ENCODE assay signal across 27 mouse cellular contexts in the genomic region with DNA sequence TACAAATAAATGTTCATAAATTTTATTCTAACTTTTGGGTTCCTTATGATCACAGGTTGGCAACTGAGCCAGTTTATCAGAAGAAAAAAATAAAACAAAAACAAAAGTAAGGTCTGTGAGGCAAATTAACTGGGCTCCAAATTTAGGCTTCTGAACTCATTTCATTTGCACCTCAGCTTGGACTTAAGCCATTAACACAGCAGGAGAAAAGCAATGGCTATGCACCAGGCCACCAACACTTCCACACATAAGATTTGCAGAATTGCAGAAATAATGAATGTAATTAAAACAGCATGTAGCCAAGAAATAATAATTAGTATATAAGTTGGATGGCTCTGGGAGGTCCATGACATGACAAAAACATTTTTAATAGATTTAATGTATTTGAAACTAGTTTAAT.
DNase-seq lines count a peak whose midpoint lies in the region; ATAC-seq and TF ChIP-seq lines count a peak whose summit lies in the region.
"Had no signal": no experiment of that assay in that cellular context is flagged by ENCODE, and none has a peak within 500 bp of the region (broad histone marks: within the 10 kb centered on the region; RNA-seq: fewer than 3 reads in every experiment).

No protein-coding gene starts in this region.

- ATAC-seq in forebrain, embryonic 13.5 days: 0 out of 2 replicates have a peak, but pooled peaks have one; percentile 50
- ATAC-seq in forebrain, embryonic 15.5 days (replicated peaks): no peak
- no peak for ATAC-seq in midbrain, postnatal 0 days (ENCODE audit: low FRiP score)
- no peak for ATAC-seq in midbrain, embryonic 16.5 days
- ATAC-seq: inflammation-experienced regulatory T-cells, adult 6 months; midbrain, embryonic 15.5 days; Patski had no signal

- H3K4me2 ChIP-seq in forebrain, embryonic 13.5 days: no peak overlapping the region
- no peak overlapping the region for H3K4me2 ChIP-seq in forebrain, embryonic 15.5 days (replicated peaks)
- H3K4me2 ChIP-seq in midbrain, postnatal 0 days (ENCODE audit: low read depth, low read length, poor library complexity, severe bottlenecking): no peak overlapping the region
- no peak overlapping the region for H3K4me2 ChIP-seq in midbrain, embryonic 16.5 days (ENCODE audit: low read length)
- H3K4me2 ChIP-seq: embryonic facial prominence, embryonic 15.5 days; heart, embryonic 15.5 days; kidney, embryonic 15.5 days; limb, embryonic 13.5 days; liver, embryonic 11.5 days; lung, embryonic 15.5 days; midbrain, embryonic 15.5 days had no signal

- H3K4me1 ChIP-seq in forebrain, embryonic 13.5 days: no peaks in the 10 kb centered on the region
- no peaks in the 10 kb centered on the region for H3K4me1 ChIP-seq in forebrain, embryonic 15.5 days
- no peaks in the 10 kb centered on the region for H3K4me1 ChIP-seq in midbrain, postnatal 0 days (ENCODE audit: insufficient read depth, low read length)
- no peaks in the 10 kb centered on the region for H3K4me1 ChIP-seq in midbrain, embryonic 16.5 days (ENCODE audit: control insufficient read depth, insufficient read depth, low read length)
- H3K4me1 ChIP-seq: embryonic facial prominence, embryonic 10.5 days; embryonic facial prominence, embryonic 15.5 days; heart, embryonic 10.5 days; heart, embryonic 15.5 days; kidney, embryonic 15.5 days; limb, embryonic 13.5 days; lung, embryonic 15.5 days; midbrain, embryonic 15.5 days had no signal

- no peak for TF ChIP-seq CTCF in midbrain, postnatal 0 days (IDR thresholded peaks at IDR 0.05)

- no peak overlapping the region for H3K27ac ChIP-seq in forebrain, embryonic 13.5 days
- H3K27ac ChIP-seq in forebrain, embryonic 15.5 days (replicated peaks): no peak overlapping the region
- no peak overlapping the region for H3K27ac ChIP-seq in midbrain, postnatal 0 days (ENCODE audit: low read depth, low read length)
- H3K27ac ChIP-seq in midbrain, embryonic 16.5 days (ENCODE audit: low read length): no peak overlapping the region
- H3K27ac ChIP-seq: embryonic facial prominence, embryonic 10.5 days; embryonic facial prominence, embryonic 15.5 days; heart, embryonic 10.5 days; heart, embryonic 15.5 days; kidney, embryonic 15.5 days; limb, embryonic 13.5 days; lung, embryonic 15.5 days; midbrain, embryonic 10.5 days; midbrain, embryonic 15.5 days had no signal

- H3K9me3 ChIP-seq in forebrain, embryonic 13.5 days (replicated peaks): no peaks in the 10 kb centered on the region
- H3K9me3 ChIP-seq in forebrain, embryonic 15.5 days: no peaks in the 10 kb centered on the region
- H3K9me3 ChIP-seq in midbrain, postnatal 0 days (ENCODE audit: low read length): no peaks in the 10 kb centered on the region
- H3K9me3 ChIP-seq in midbrain, embryonic 16.5 days (replicated peaks; ENCODE audit: control insufficient read depth, low read length, poor library complexity, severe bottlenecking): no peaks in the 10 kb centered on the region
- H3K9me3 ChIP-seq: embryonic facial prominence, embryonic 10.5 days; embryonic facial prominence, embryonic 15.5 days; heart, embryonic 10.5 days; heart, embryonic 15.5 days; kidney, embryonic 15.5 days; limb, embryonic 13.5 days; lung, embryonic 15.5 days; midbrain, embryonic 10.5 days; midbrain, embryonic 15.5 days had no signal

- no peaks in the 10 kb centered on the region for H3K27me3 ChIP-seq in forebrain, embryonic 13.5 days
- H3K27me3 ChIP-seq in forebrain, embryonic 15.5 days: no peaks in the 10 kb centered on the region
- H3K27me3 ChIP-seq in midbrain, postnatal 0 days (ENCODE audit: insufficient read depth, low read length): no peaks in the 10 kb centered on the region
- no peaks in the 10 kb centered on the region for H3K27me3 ChIP-seq in midbrain, embryonic 16.5 days (ENCODE audit: control insufficient read depth, insufficient read depth, low read depth, low read length)
- H3K27me3 ChIP-seq: embryonic facial prominence, embryonic 15.5 days; heart, embryonic 15.5 days; kidney, embryonic 15.5 days; limb, embryonic 13.5 days; lung, embryonic 15.5 days; midbrain, embryonic 15.5 days; Patski had no signal

- no peak overlapping the region for H3K9ac ChIP-seq in forebrain, embryonic 13.5 days
- H3K9ac ChIP-seq in forebrain, embryonic 15.5 days (replicated peaks): no peak overlapping the region
- H3K9ac ChIP-seq in midbrain, postnatal 0 days (replicated peaks; ENCODE audit: low read length, poor library complexity, severe bottlenecking): no peak overlapping the region
- no peak overlapping the region for H3K9ac ChIP-seq in midbrain, embryonic 16.5 days (ENCODE audit: low read depth, low read length)
- H3K9ac ChIP-seq: embryonic facial prominence, embryonic 15.5 days; heart, embryonic 15.5 days; kidney, embryonic 15.5 days; limb, embryonic 13.5 days; lung, embryonic 15.5 days; midbrain, embryonic 15.5 days had no signal

- H3K4me3 ChIP-seq in forebrain, embryonic 13.5 days: no peak overlapping the region
- no peak overlapping the region for H3K4me3 ChIP-seq in forebrain, embryonic 15.5 days
- no peak overlapping the region for H3K4me3 ChIP-seq in midbrain, postnatal 0 days (ENCODE audit: low read depth, low read length)
- H3K4me3 ChIP-seq in midbrain, embryonic 16.5 days (ENCODE audit: low read depth, low read length): no peak overlapping the region
- H3K4me3 ChIP-seq: embryonic facial prominence, embryonic 10.5 days; embryonic facial prominence, embryonic 15.5 days; heart, embryonic 10.5 days; heart, embryonic 15.5 days; kidney, embryonic 15.5 days; limb, embryonic 13.5 days; lung, embryonic 15.5 days; midbrain, embryonic 10.5 days; midbrain, embryonic 15.5 days; myocyte had no signal

- DNase-seq in cerebellum, postnatal 10 days: peak; percentile 77 to 78
- no peak for DNase-seq in cerebellum, adult 11 months
- peak; percentile 40 for DNase-seq in midbrain, postnatal 0 days (ENCODE audit: low spot score)
- DNase-seq in kidney, adult 8-10 months: no peak
- DNase-seq: adrenal gland, postnatal 10 days; gastrocnemius, postnatal 25 days; heart, adult 11 months; kidney, adult 11 months; kidney, postnatal 25 days; thymus, adult 2 months; thymus, postnatal 36 days had no signal

- no peaks in the 10 kb centered on the region for H3K36me3 ChIP-seq in forebrain, embryonic 13.5 days (ENCODE audit: poor library complexity, severe bottlenecking)
- H3K36me3 ChIP-seq in forebrain, embryonic 15.5 days: no peaks in the 10 kb centered on the region
- H3K36me3 ChIP-seq in midbrain, postnatal 0 days (ENCODE audit: insufficient read depth, low read length): no peaks in the 10 kb centered on the region
- no peaks in the 10 kb centered on the region for H3K36me3 ChIP-seq in midbrain, embryonic 16.5 days (ENCODE audit: control insufficient read depth, insufficient read depth, low read length)
- H3K36me3 ChIP-seq: embryonic facial prominence, embryonic 10.5 days; embryonic facial prominence, embryonic 15.5 days; heart, embryonic 10.5 days; heart, embryonic 15.5 days; kidney, embryonic 15.5 days; limb, embryonic 13.5 days; lung, embryonic 15.5 days; midbrain, embryonic 10.5 days; midbrain, embryonic 15.5 days had no signal

Comparison
In these comparisons a context has a peak if more than half of its experiments do, and no peak if none do; other contexts are left out.
1. DNase-seq: peak in cerebellum, postnatal 10 days (2 of 2) and midbrain, postnatal 0 days (single experiment); none in cerebellum, adult 11 months (single experiment) and kidney, adult 8-10 months (0 of 2).